Mouse (Mus musculus): ENCODE measurements around the gene Hipk3.

- TF ChIP-seq EP300 (IDR thresholded peaks at IDR 0.05; ENCODE audit: insufficient read depth, low read depth, low read length) (no peak), CTCF (IDR thresholded peaks at IDR 0.05; ENCODE audit: low read depth, low read length) (no peak), POLR2A (IDR thresholded peaks at IDR 0.05; ENCODE audit: insufficient read depth, low read length) (no peak)
Measured at GRCm38 (mm10) chr2:104378791-104379190, 115.5 kb downstream of the Hipk3 start.
